Mouse (Mus musculus): Measurements from ENCODE around the gene Zdhhc19.

- no peak for TF ChIP-seq CTCF (IDR thresholded peaks at IDR 0.05)
- TF ChIP-seq EP300 (IDR thresholded peaks at IDR 0.05): no peak
Observed at GRCm38 (mm10) chr16:32462950-32463349, 33.1 kb upstream of the Zdhhc19 start.
